Mouse (Mus musculus): Measurements from ENCODE around the gene Efcab12. TPM values are rescaled to one million over a fixed set of nuclear protein-coding genes. Genes with fewer than 3 reads are reported as not detected.
"Not testable (repeated sequence)": the region's sequence is repeated elsewhere in the genome, so short reads cannot be mapped to it uniquely, and the experiment has no call there.

Gene Efcab12
- total and polyA plus RNA-seq, 3 experiments, result 0.04 to 0.54 (median 0.12) TPM

DNA sequence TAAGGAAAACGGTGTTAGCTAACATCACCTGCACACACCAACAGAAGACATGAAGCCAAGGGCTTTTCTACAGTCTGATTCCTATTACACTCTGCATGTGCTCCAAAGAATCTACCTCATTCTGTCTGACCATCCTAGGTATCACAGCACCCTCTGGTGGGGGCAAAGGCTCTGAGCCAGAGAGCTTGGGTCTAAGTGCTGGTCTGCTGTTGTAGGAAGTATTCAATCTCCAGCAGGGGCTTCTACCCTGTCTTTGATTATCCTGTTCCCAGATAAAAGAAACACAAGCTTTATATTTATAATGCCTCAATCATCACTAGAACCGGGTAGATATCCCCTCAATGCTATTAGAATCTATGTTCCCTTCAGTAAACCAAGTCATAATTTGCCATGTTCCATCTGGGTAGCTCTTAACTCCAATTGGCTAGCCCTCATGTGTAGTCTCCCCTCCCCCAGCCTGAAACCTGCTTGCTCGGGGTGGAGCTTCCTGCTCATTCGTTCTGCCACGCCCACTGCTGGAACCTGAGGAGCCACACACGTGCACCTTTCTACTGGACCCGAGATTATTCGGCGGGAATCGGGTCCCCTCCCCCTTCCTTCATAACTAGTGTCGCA is 14.3 kb downstream of the Efcab12 start:
- Histone ChIP-seq H3K36me3 (replicated peaks in 1 of 2; ENCODE audit: control insufficient read depth in 1 of 2, insufficient read depth in 1 of 2, low read length in 1 of 2) (peaks cover 0 to 19% of the 10 kb centered on the region in 2 experiments), H3K4me2 (ENCODE audit: insufficient read depth, low read depth, poor library complexity, severe bottlenecking) (peak overlapping the region; percentile 19; the same call in 1 of the 2 replicates), H3K9ac (ENCODE audit: insufficient read depth, low read depth) (peak overlapping the region; percentile 17; the same call in 1 of the 2 replicates), H3K4me3 (replicated peaks in 1 of 3; ENCODE audit: low read depth in 2 of 3, low read length in 2 of 3, poor library complexity in 1 of 3) (peak overlapping the region in 2 of 3 experiments; percentile 7 to 44)
- in situ Hi-C loops (cut with MboI; ENCODE audit: low pct_ligation_motif_present, low pct_unique_long_range_greater_than_20kb, low sequenced_read_pairs); H3K27ac ChIP-seq (ENCODE audit: insufficient read depth, low read depth); H3K27me3 ChIP-seq (replicated peaks); H3K9me3 ChIP-seq (replicated peaks; ENCODE audit: low read length); H3K4me1 ChIP-seq (ENCODE audit: control insufficient read depth in 1 of 2, insufficient read depth in 2 of 2); H3K79me2 ChIP-seq (replicated peaks; ENCODE audit: control insufficient read depth, extremely low read depth, insufficient read depth, poor library complexity, severe bottlenecking); dilution Hi-C loops (cut with MboI; ENCODE audit: extremely low pct_ligation_motif_present, extremely low pct_unique_long_range_greater_than_20kb, low sequenced_read_pairs): not testable (repeated sequence)
- TF ChIP-seq TCF12 (IDR thresholded peaks at IDR 0.05; ENCODE audit: low read depth, low read length), result peak; percentile 20; the same call in 1 of the 2 replicates
- TF ChIP-seq MXI1 (IDR thresholded peaks at IDR 0.05; ENCODE audit: low read depth, low read length), result peak; percentile 8; the same call in 1 of the 2 replicates
- peak; percentile 93 for TF ChIP-seq MYC (IDR thresholded peaks at IDR 0.05; ENCODE audit: low read depth, low read length)
- 0 out of 2 replicates have a peak, but pooled peaks have one; percentile 13 for TF ChIP-seq NRF1 (IDR thresholded peaks at IDR 0.05; ENCODE audit: low read depth, low read length)
- 0 out of 2 replicates have a peak, but pooled peaks have one; percentile 21 for TF ChIP-seq IRF4 (IDR thresholded peaks at IDR 0.05; ENCODE audit: low read depth, low read length)
- TF ChIP-seq SMC3 (IDR thresholded peaks at IDR 0.05; ENCODE audit: low read depth, low read length), result peak; percentile 83
- TF ChIP-seq NELFE (IDR thresholded peaks at IDR 0.05; ENCODE audit: low read depth, low read length), result peak; percentile 53; the same call in 1 of the 2 replicates
- peak; percentile 91 for TF ChIP-seq RAD21 (IDR thresholded peaks at IDR 0.05; ENCODE audit: low read depth, low read length)
- 0 out of 2 replicates have a peak, but pooled peaks have one; percentile 41 for TF ChIP-seq RCOR1 (conservative IDR thresholded peaks at IDR 0.05; ENCODE audit: low read depth, low read length)
- peak; percentile 33; the same call in 1 of the 2 replicates for TF ChIP-seq SIN3A (IDR thresholded peaks at IDR 0.05; ENCODE audit: low read length)
- 0 out of 2 replicates have a peak, but pooled peaks have one; percentile 67 for TF ChIP-seq TBP (conservative IDR thresholded peaks at IDR 0.05; ENCODE audit: low read depth, low read length)
- TF ChIP-seq MAX (IDR thresholded peaks at IDR 0.05; ENCODE audit: low read length), result peak; percentile 73; the same call in 1 of the 2 replicates
- peak; percentile 62 to 98 for TF ChIP-seq CTCF (conservative IDR thresholded peaks at IDR 0.05 in 1 of 2, IDR thresholded peaks at IDR 0.05 in 1 of 2; ENCODE audit: low read depth in 2 of 2, low read length in 2 of 2)
- DNase-seq (ENCODE audit: extremely low read depth), result peak; percentile 93

GRCm38 (mm10) chr6:115821216-115821993 is 16.8 kb downstream of the Efcab12 start:
- no peaks in the 10 kb centered on the region for H3K79me2 ChIP-seq (replicated peaks; ENCODE audit: control insufficient read depth, extremely low read depth, insufficient read depth, poor library complexity, severe bottlenecking)
- peaks cover 0 to 36% of the 10 kb centered on the region in 2 experiments for H3K36me3 ChIP-seq (replicated peaks in 1 of 2; ENCODE audit: control insufficient read depth in 1 of 2, insufficient read depth in 1 of 2, low read length in 1 of 2)
- TF ChIP-seq SMC3 (IDR thresholded peaks at IDR 0.05; ENCODE audit: low read depth, low read length) (no peak), EP300 (IDR thresholded peaks at IDR 0.05; ENCODE audit: low read length) (no peak), RAD21 (IDR thresholded peaks at IDR 0.05; ENCODE audit: low read depth, low read length) (no peak), TBP (conservative IDR thresholded peaks at IDR 0.05; ENCODE audit: low read depth, low read length) (no peak), TCF12 (IDR thresholded peaks at IDR 0.05; ENCODE audit: low read depth, low read length) (no peak), CTCF (conservative IDR thresholded peaks at IDR 0.05 in 1 of 2, IDR thresholded peaks at IDR 0.05 in 1 of 2; ENCODE audit: low read depth in 2 of 2, low read length in 2 of 2) (no peak), ZC3H11A (IDR thresholded peaks at IDR 0.05; ENCODE audit: low read depth, low read length) (no peak), IRF4 (IDR thresholded peaks at IDR 0.05; ENCODE audit: low read depth, low read length) (no peak), NRF1 (IDR thresholded peaks at IDR 0.05; ENCODE audit: low read depth, low read length) (no peak), CHD1 (IDR thresholded peaks at IDR 0.05; ENCODE audit: low read depth, low read length) (no peak), MAX (IDR thresholded peaks at IDR 0.05; ENCODE audit: low read length) (no peak), BHLHE40 (IDR thresholded peaks at IDR 0.05; ENCODE audit: low read depth, low read length) (no peak), USF2 (conservative IDR thresholded peaks at IDR 0.05; ENCODE audit: low read depth, low read length) (no peak), MXI1 (IDR thresholded peaks at IDR 0.05; ENCODE audit: low read depth, low read length) (no peak)
- in situ Hi-C loops (cut with MboI; ENCODE audit: low pct_ligation_motif_present, low pct_unique_long_range_greater_than_20kb, low sequenced_read_pairs) (no loop called here), dilution Hi-C loops (cut with MboI; ENCODE audit: extremely low pct_ligation_motif_present, extremely low pct_unique_long_range_greater_than_20kb, low sequenced_read_pairs) (no loop called here)
- H3K27me3 ChIP-seq (replicated peaks), result no peaks in the 10 kb centered on the region
- H3K9ac ChIP-seq (ENCODE audit: insufficient read depth, low read depth), result no peak overlapping the region
- H3K27ac ChIP-seq (ENCODE audit: insufficient read depth, low read depth), result no peak overlapping the region
- H3K4me3 ChIP-seq (replicated peaks in 1 of 3; ENCODE audit: low read depth in 2 of 3, low read length in 2 of 3, poor library complexity in 1 of 3), result no peak overlapping the region
- no peak for DNase-seq (ENCODE audit: extremely low read depth)
- H3K9me3 ChIP-seq (replicated peaks; ENCODE audit: low read length), result no peaks in the 10 kb centered on the region
- peaks cover 5 to 8% of the 10 kb centered on the region in 2 experiments for H3K4me1 ChIP-seq (ENCODE audit: control insufficient read depth in 1 of 2, insufficient read depth in 2 of 2)
- no peak overlapping the region for H3K4me2 ChIP-seq (ENCODE audit: insufficient read depth, low read depth, poor library complexity, severe bottlenecking)

Measured in CH12.LX (cell line).